Mouse (Mus musculus): Measurements from ENCODE around the gene Vmn1r58.

DNA sequence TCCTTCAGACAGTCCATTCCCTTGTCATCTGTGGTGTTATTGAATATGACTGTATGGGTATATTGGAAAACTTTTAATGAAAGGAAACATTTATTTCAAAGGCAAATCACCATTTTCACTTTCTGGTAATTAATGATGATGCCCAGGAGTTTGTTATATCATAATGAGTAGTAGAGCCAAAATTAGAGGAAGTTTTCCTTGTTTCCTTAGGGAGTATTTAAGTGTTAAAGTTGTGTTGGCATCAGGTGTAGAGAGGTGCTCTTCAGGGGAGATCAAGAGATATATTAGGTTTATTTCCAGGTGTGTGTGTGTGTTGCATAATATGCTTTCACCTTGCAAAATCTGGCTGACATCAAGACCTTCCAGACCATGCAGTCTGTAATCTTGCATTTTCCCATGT, 43.5 kb upstream of the Vmn1r58 start, which contains the start of gene Vmn1r59:
- TF ChIP-seq POLR2A (IDR thresholded peaks at IDR 0.05; ENCODE audit: borderline replicate concordance, insufficient read depth, low read length), result no peak
- TF ChIP-seq CTCF (IDR thresholded peaks at IDR 0.05; ENCODE audit: borderline replicate concordance, insufficient read depth, low read depth, low read length), result no peak

Data from cerebellum, adult 2 months (tissue).